Mouse (Mus musculus): ENCODE data around the gene Foxf1. TPM values are rescaled to one million over a fixed set of nuclear protein-coding genes. Genes with fewer than 3 reads are reported as not detected.
A peak's percentile ranks its signal among the peaks of the same experiment; 100 is the strongest.

Foxf1 gene
- polyA plus RNA-seq, 1 experiment from 2014 or later = 0.80 TPM

DNA sequence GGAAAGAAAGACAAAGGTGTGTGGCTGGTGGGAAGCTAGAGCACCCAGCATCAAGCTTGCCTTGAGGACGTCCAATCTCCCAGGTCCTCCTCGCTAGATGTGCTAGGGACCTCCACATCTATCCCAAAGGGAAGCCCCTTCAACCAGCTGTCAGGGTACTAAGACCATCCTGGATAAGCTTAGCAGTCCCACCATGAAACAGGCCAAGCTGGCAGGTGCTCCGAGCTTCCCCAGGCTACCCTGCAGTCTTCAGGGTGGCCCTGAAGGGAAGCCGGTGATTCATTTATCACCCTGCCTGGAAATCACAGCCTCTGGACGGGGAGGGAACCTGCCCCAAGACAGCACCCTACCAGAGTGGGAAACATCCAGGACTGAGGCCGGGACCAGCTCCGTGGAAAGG lies 7.6 kb upstream of the Foxf1 start:
- Histone ChIP-seq H3K27me3 (ENCODE audit: control insufficient read depth, insufficient read depth, low read length) (peaks cover 99% of the 10 kb centered on the region), H3K36me3 (ENCODE audit: control insufficient read depth, insufficient read depth, low read length) (no peaks in the 10 kb centered on the region), H3K4me3 (ENCODE audit: control insufficient read depth in 1 of 2, insufficient read depth in 1 of 2, low read depth in 1 of 2, low read length in 2 of 2) (no peak overlapping the region), H3K4me2 (ENCODE audit: low read length) (no peak overlapping the region), H3K4me1 (ENCODE audit: control insufficient read depth in 2 of 2, insufficient read depth in 2 of 2, low read length in 2 of 2) (peaks cover 0 to 7% of the 10 kb centered on the region in 2 experiments; a peak in 2 of 4 replicates), H3K9ac (ENCODE audit: low read length) (no peak overlapping the region), H3K9me3 (ENCODE audit: control insufficient read depth, low read length) (no peaks in the 10 kb centered on the region), H3K27ac (replicated peaks in 1 of 2; ENCODE audit: control insufficient read depth in 1 of 2, insufficient read depth in 1 of 2, low read depth in 2 of 2, low read length in 2 of 2) (no peak overlapping the region)
- ATAC-seq (ENCODE audit: insufficient number of reproducible peaks, insufficient read depth, low FRiP score, low read depth) = no peak
- WGBS = 5% methylated on average over 7 of the region's 7 CpGs

DNA sequence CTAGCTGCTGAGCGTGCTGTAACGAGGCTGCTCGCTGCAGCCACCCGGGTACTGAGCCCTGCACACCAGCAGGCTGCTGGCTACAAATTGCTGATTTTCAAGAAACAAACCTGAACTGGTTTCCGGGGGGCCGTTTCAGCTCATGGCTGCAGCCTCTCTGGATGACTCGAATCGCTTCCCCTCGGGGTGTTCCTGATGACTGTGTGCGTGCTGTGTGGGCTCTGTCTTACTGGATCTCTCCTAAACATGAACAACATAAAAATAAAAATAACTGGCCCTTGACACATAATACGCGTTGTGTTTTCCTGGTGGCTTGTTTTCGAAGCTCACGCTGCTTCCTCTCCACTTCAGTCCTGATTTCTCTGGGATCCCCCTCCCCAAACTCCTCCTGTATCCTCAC lies 5.5 kb upstream of the Foxf1 start:
- H3K4me1 ChIP-seq (ENCODE audit: control insufficient read depth in 2 of 2, insufficient read depth in 2 of 2, low read length in 2 of 2) = peaks cover 0 to 7% of the 10 kb centered on the region in 2 experiments; a peak in 3 of 4 replicates
- no peak overlapping the region for H3K4me3 ChIP-seq (ENCODE audit: control insufficient read depth in 1 of 2, insufficient read depth in 1 of 2, low read depth in 1 of 2, low read length in 2 of 2)
- 5% methylated on average over 14 of the region's 14 CpGs for WGBS
- H3K9ac ChIP-seq (ENCODE audit: low read length) = no peak overlapping the region
- peaks cover 99% of the 10 kb centered on the region for H3K27me3 ChIP-seq (ENCODE audit: control insufficient read depth, insufficient read depth, low read length)
- no peak overlapping the region for H3K27ac ChIP-seq (replicated peaks in 1 of 2; ENCODE audit: control insufficient read depth in 1 of 2, insufficient read depth in 1 of 2, low read depth in 2 of 2, low read length in 2 of 2)
- H3K4me2 ChIP-seq (ENCODE audit: low read length) = no peak overlapping the region
- no peaks in the 10 kb centered on the region for H3K9me3 ChIP-seq (ENCODE audit: control insufficient read depth, low read length)
- no peaks in the 10 kb centered on the region for H3K36me3 ChIP-seq (ENCODE audit: control insufficient read depth, insufficient read depth, low read length)
- ATAC-seq (ENCODE audit: insufficient number of reproducible peaks, insufficient read depth, low FRiP score, low read depth) = no peak

DNA sequence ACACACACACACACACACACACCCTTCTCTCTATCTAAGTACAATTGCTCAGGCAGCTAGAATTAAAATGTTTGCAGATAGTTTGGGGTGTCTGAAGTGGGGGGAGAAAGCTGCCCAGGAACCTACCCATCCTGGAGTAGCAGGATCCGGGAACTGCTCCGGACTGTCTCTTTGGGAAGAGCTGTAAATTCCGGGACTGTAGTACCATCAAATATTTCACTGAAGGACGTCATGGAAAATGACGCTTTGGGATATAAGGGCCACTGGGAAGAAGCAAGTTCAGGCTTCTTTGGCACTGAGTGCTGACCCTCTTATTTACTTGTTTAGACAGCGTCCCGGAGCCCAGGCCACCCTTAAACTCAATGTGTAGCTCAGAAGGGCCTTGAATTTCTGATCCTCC lies 5.0 kb upstream of the Foxf1 start:
- Histone ChIP-seq H3K4me2 (ENCODE audit: low read length) (no peak overlapping the region), H3K27ac (replicated peaks in 1 of 2; ENCODE audit: control insufficient read depth in 1 of 2, insufficient read depth in 1 of 2, low read depth in 2 of 2, low read length in 2 of 2) (no peak overlapping the region), H3K9ac (ENCODE audit: low read length) (no peak overlapping the region), H3K27me3 (ENCODE audit: control insufficient read depth, insufficient read depth, low read length) (peaks cover 99% of the 10 kb centered on the region), H3K9me3 (ENCODE audit: control insufficient read depth, low read length) (no peaks in the 10 kb centered on the region), H3K4me1 (ENCODE audit: control insufficient read depth in 2 of 2, insufficient read depth in 2 of 2, low read length in 2 of 2) (peaks cover 0 to 7% of the 10 kb centered on the region in 2 experiments; a peak in 3 of 4 replicates), H3K36me3 (ENCODE audit: control insufficient read depth, insufficient read depth, low read length) (no peaks in the 10 kb centered on the region), H3K4me3 (ENCODE audit: control insufficient read depth in 1 of 2, insufficient read depth in 1 of 2, low read depth in 1 of 2, low read length in 2 of 2) (no peak overlapping the region)
- 3% methylated on average over 7 of the region's 7 CpGs for WGBS
- ATAC-seq (ENCODE audit: insufficient number of reproducible peaks, insufficient read depth, low FRiP score, low read depth) = no peak

DNA sequence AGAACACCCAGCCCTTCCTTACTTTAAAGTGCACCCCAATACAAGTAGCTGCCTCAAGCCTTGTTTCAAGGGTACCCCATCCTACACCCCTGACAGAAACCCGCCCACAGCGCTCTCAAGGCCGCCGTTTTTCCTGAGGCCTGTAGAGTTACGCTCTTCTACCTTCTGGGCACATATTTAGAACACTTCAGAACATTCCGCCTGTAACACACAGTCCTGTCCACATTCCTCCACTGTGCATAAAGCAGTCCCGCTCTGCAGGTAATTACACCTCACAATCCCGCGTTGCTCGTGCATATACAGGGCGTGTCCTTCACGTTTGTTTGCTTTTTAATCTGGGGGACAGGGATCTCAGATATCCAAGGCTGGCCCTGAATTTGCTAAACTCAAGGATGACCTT lies 4.2 kb upstream of the Foxf1 start:
- no peak for ATAC-seq (ENCODE audit: insufficient number of reproducible peaks, insufficient read depth, low FRiP score, low read depth)
- Histone ChIP-seq H3K27ac (replicated peaks in 1 of 2; ENCODE audit: control insufficient read depth in 1 of 2, insufficient read depth in 1 of 2, low read depth in 2 of 2, low read length in 2 of 2) (no peak overlapping the region), H3K9me3 (ENCODE audit: control insufficient read depth, low read length) (no peaks in the 10 kb centered on the region), H3K4me1 (ENCODE audit: control insufficient read depth in 2 of 2, insufficient read depth in 2 of 2, low read length in 2 of 2) (peaks cover 0 to 12% of the 10 kb centered on the region in 2 experiments; a peak in 3 of 4 replicates), H3K36me3 (ENCODE audit: control insufficient read depth, insufficient read depth, low read length) (no peaks in the 10 kb centered on the region), H3K9ac (ENCODE audit: low read length) (no peak overlapping the region), H3K27me3 (ENCODE audit: control insufficient read depth, insufficient read depth, low read length) (peaks cover 99% of the 10 kb centered on the region), H3K4me2 (ENCODE audit: low read length) (no peak overlapping the region), H3K4me3 (ENCODE audit: control insufficient read depth in 1 of 2, insufficient read depth in 1 of 2, low read depth in 1 of 2, low read length in 2 of 2) (no peak overlapping the region)
- WGBS = 4% methylated on average over 12 of the region's 12 CpGs

DNA sequence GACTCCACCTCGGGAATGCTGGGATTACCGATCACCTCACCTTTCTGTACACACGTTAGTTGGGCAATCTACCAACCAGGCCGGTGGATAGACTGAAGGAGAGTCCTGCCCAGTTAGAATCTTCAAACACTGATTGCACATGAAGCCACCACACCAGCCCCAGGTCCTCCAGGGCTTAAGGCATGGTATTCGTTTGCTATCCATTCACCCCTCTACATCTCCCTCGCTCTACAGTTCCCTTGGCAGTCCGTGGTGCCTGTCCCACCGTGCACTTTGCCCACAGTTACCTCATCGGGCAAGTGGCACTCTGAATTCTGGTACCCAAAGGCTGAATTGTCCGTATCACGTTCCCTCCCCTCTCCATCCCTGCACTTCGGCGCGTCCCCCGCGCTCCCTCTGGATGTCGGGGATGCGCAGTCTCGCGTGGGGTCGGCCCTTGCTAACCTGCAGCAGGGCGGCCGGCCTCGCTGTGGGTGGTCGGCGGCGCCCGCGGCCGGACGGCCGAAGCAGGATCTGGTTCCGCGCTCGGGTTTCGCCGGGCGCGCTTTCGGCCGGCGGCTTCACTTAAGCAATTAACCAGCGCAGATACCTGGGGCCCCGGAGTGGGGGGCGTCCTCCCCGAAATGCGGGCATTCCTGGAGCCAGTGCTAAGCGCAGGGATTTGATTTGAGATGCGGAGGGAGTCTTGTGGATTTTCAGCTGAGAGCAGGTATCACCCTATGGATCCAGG lies 3.7 kb upstream of the Foxf1 start:
- no peak overlapping the region for H3K9ac ChIP-seq (ENCODE audit: low read length)
- peaks cover 99% of the 10 kb centered on the region for H3K27me3 ChIP-seq (ENCODE audit: control insufficient read depth, insufficient read depth, low read length)
- H3K4me1 ChIP-seq (ENCODE audit: control insufficient read depth in 2 of 2, insufficient read depth in 2 of 2, low read length in 2 of 2) = peaks cover 0 to 13% of the 10 kb centered on the region in 2 experiments; a peak in 3 of 4 replicates
- under 1% methylated on average over 49 of the region's 49 CpGs for WGBS
- H3K4me2 ChIP-seq (ENCODE audit: low read length) = no peak overlapping the region
- H3K27ac ChIP-seq (replicated peaks in 1 of 2; ENCODE audit: control insufficient read depth in 1 of 2, insufficient read depth in 1 of 2, low read depth in 2 of 2, low read length in 2 of 2) = no peak overlapping the region
- no peak overlapping the region; a peak in 1 of 4 replicates for H3K4me3 ChIP-seq (ENCODE audit: control insufficient read depth in 1 of 2, insufficient read depth in 1 of 2, low read depth in 1 of 2, low read length in 2 of 2)
- no peak for ATAC-seq (ENCODE audit: insufficient number of reproducible peaks, insufficient read depth, low FRiP score, low read depth)
- H3K9me3 ChIP-seq (ENCODE audit: control insufficient read depth, low read length) = no peaks in the 10 kb centered on the region
- H3K36me3 ChIP-seq (ENCODE audit: control insufficient read depth, insufficient read depth, low read length) = no peaks in the 10 kb centered on the region

DNA sequence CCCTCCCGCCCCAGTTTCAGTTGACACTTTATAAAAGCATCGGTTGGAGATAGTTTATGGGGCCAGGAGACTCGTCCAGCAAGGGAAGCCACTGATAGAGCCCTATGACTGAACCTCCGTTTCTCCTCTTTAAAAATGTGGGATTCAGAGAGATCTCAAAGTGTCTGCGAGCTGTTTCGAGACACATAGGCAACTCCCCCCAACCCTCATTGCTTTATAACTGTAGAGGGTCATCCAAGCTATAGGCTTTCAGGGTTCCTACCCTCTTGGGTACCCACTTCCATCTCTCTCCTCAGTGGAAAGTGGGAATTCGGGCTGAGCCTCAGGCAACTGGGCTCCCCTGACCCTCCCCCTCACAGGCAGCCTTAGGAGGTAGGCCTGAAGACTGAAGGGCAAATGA lies 2.8 kb upstream of the Foxf1 start:
- Histone ChIP-seq H3K27ac (replicated peaks in 1 of 2; ENCODE audit: control insufficient read depth in 1 of 2, insufficient read depth in 1 of 2, low read depth in 2 of 2, low read length in 2 of 2) (no peak overlapping the region), H3K9ac (ENCODE audit: low read length) (no peak overlapping the region), H3K4me1 (ENCODE audit: control insufficient read depth in 2 of 2, insufficient read depth in 2 of 2, low read length in 2 of 2) (peaks cover 0 to 13% of the 10 kb centered on the region in 2 experiments; a peak in 3 of 4 replicates), H3K36me3 (ENCODE audit: control insufficient read depth, insufficient read depth, low read length) (no peaks in the 10 kb centered on the region), H3K4me2 (ENCODE audit: low read length) (no peak overlapping the region), H3K27me3 (ENCODE audit: control insufficient read depth, insufficient read depth, low read length) (peaks cover 99% of the 10 kb centered on the region), H3K9me3 (ENCODE audit: control insufficient read depth, low read length) (no peaks in the 10 kb centered on the region), H3K4me3 (ENCODE audit: control insufficient read depth in 1 of 2, insufficient read depth in 1 of 2, low read depth in 1 of 2, low read length in 2 of 2) (no peak overlapping the region)
- WGBS = 5% methylated on average over 7 of the region's 7 CpGs
- no peak for ATAC-seq (ENCODE audit: insufficient number of reproducible peaks, insufficient read depth, low FRiP score, low read depth)

DNA sequence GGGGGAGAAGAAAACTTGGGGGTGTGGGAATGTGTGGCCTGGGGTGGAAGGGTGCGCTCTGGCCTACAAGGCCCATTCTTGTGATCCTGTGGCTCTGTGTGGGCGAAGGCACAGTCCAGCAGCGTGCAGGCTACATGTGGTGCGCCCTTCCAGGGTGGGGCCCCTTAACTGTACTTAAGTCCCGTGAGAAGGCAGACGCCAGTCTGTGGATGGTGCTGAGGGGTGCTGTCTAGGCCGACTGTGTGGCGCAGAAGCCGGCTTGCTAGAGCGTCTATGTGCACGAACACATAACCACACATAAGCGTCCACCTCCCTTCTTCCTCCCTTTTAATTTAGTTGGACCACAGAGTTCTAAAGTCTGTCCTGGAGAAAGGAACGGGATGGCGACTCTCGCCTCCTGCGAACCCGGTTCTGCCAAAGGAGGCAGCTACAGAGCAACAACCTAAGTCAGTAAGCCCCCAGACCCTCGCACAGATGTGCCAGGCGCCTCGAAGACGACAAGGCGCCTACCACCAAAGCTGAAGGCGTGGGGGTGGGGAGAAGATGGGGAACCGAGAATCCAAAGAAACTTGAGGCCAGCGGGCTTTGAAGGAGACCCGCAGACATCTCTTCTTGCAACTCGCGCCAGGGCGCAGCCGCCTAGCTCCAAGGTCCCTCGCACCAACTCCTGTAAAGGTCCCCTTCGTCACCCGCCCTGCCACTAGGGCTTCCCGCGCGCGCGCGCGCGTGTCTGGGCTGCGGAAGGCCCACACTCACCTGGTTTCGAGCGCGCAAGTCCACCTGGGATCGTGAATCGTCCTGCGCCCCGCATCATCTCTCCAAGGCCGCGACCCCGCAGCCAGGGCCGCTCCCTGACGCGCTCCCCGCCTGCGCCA lies 1.7 kb upstream of the Foxf1 start:
- H3K4me1 ChIP-seq (ENCODE audit: control insufficient read depth in 2 of 2, insufficient read depth in 2 of 2, low read length in 2 of 2) = peaks cover 0 to 13% of the 10 kb centered on the region in 2 experiments; a peak in 3 of 4 replicates
- ATAC-seq (ENCODE audit: insufficient number of reproducible peaks, insufficient read depth, low FRiP score, low read depth) = no peak
- peaks cover 99% of the 10 kb centered on the region for H3K27me3 ChIP-seq (ENCODE audit: control insufficient read depth, insufficient read depth, low read length)
- peak overlapping the region; percentile 98 for H3K4me2 ChIP-seq (ENCODE audit: low read length)
- no peaks in the 10 kb centered on the region for H3K36me3 ChIP-seq (ENCODE audit: control insufficient read depth, insufficient read depth, low read length)
- H3K9ac ChIP-seq (ENCODE audit: low read length) = no peak overlapping the region
- no peak overlapping the region for H3K27ac ChIP-seq (replicated peaks in 1 of 2; ENCODE audit: control insufficient read depth in 1 of 2, insufficient read depth in 1 of 2, low read depth in 2 of 2, low read length in 2 of 2)
- H3K4me3 ChIP-seq (ENCODE audit: control insufficient read depth in 1 of 2, insufficient read depth in 1 of 2, low read depth in 1 of 2, low read length in 2 of 2) = peak overlapping the region; percentile 56 to 63
- no peaks in the 10 kb centered on the region for H3K9me3 ChIP-seq (ENCODE audit: control insufficient read depth, low read length)
- 2% methylated on average over 45 of the region's 57 CpGs for WGBS

Data from heart, embryonic 14.5 days (tissue).